Mouse (Mus musculus): Measurements from ENCODE around the gene Slc6a16. TPM values are rescaled to one million over a fixed set of nuclear protein-coding genes. Genes with fewer than 3 reads are reported as not detected.
A peak's percentile ranks its signal among the peaks of the same experiment; 100 is the strongest.

Gene Slc6a16
- polyA plus RNA-seq, 1 experiment: not detected

GRCm38 (mm10) chr7:45193871-45194785, 46.8 kb upstream of the Slc6a16 start:
- Histone ChIP-seq H3K27me3 (ENCODE audit: control insufficient read depth, insufficient read depth, insufficient read length) (peaks cover 5% of the 10 kb centered on the region), H3K79me2 (ENCODE audit: control insufficient read depth, insufficient read depth) (no peaks in the 10 kb centered on the region), H3K4me3 (ENCODE audit: insufficient read depth, poor library complexity, severe bottlenecking) (no peak overlapping the region), H3K79me3 (ENCODE audit: low read depth) (no peaks in the 10 kb centered on the region), H3ac (ENCODE audit: control insufficient read depth, insufficient read length, low read depth) (no peak overlapping the region), H3K36me3 (ENCODE audit: control insufficient read depth, insufficient read depth) (no peaks in the 10 kb centered on the region)
- TF ChIP-seq CTCF (IDR thresholded peaks at IDR 0.05; ENCODE audit: control insufficient read depth, insufficient read depth, insufficient read length) (no peak), MYOD1 (IDR thresholded peaks at IDR 0.05; ENCODE audit: control insufficient read depth, insufficient read length, low read depth) (no peak), CEBPB (IDR thresholded peaks at IDR 0.05; ENCODE audit: low read depth) (no peak), MYOG (IDR thresholded peaks at IDR 0.05; ENCODE audit: control insufficient read depth, extremely low read depth, insufficient read length) (no peak)

- no peak overlapping the region for H3ac ChIP-seq (ENCODE audit: control insufficient read depth, insufficient read length, low read depth)
- no peaks in the 10 kb centered on the region for H3K79me3 ChIP-seq (ENCODE audit: low read depth)
- TF ChIP-seq MYOG (IDR thresholded peaks at IDR 0.05; ENCODE audit: control insufficient read depth, extremely low read depth, insufficient read length): no peak
- no peak for TF ChIP-seq USF1 (IDR thresholded peaks at IDR 0.05; ENCODE audit: low read depth)
- TF ChIP-seq CTCF (IDR thresholded peaks at IDR 0.05; ENCODE audit: control insufficient read depth, insufficient read depth, insufficient read length): no peak
- no peak for TF ChIP-seq MAX (IDR thresholded peaks at IDR 0.05)
- no peak for TF ChIP-seq CEBPB (IDR thresholded peaks at IDR 0.05; ENCODE audit: low read depth)
- TF ChIP-seq MYOD1 (IDR thresholded peaks at IDR 0.05; ENCODE audit: control insufficient read depth, insufficient read length, low read depth): no peak
- TF ChIP-seq FOSL1 (IDR thresholded peaks at IDR 0.05; ENCODE audit: insufficient read depth, low read length, poor library complexity, severe bottlenecking): no peak
- no peaks in the 10 kb centered on the region for H3K79me2 ChIP-seq (ENCODE audit: control insufficient read depth, insufficient read depth)
- H3K36me3 ChIP-seq (ENCODE audit: control insufficient read depth, insufficient read depth): no peaks in the 10 kb centered on the region
- H3K27me3 ChIP-seq (ENCODE audit: control insufficient read depth, insufficient read depth, insufficient read length): peaks cover 9% of the 10 kb centered on the region
- no peak overlapping the region for H3K4me3 ChIP-seq (ENCODE audit: insufficient read depth, poor library complexity, severe bottlenecking)
Measured at GRCm38 (mm10) chr7:45195341-45196175, 45.3 kb upstream of the Slc6a16 start.

- Histone ChIP-seq H3K36me3 (ENCODE audit: control insufficient read depth, insufficient read depth) (no peaks in the 10 kb centered on the region), H3K27me3 (ENCODE audit: control insufficient read depth, insufficient read depth, insufficient read length) (peaks cover 9% of the 10 kb centered on the region)
Measured at GRCm38 (mm10) chr7:45196176-45196535, 44.7 kb upstream of the Slc6a16 start.

DNA sequence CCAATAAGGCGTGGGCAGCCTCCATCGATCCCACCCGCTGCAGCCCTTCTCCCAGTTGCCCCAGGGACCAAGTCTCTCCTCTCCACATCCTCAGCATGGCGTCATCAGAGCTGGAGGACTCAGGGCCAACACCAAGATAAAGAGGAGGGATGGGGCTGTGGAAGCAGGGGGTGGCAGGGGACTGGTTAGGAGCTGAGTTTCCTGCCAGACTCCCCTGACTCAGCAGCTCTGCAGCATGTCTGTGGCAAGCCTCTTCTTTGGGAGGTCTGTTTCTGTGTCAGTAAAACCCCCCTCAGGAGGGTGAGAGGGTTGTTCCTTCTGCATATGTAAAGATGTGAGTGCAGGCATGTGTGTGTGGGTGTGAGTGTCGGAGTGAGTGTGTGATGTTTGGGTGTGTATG, 43.9 kb upstream of the Slc6a16 start:
- Histone ChIP-seq H3K79me2 (ENCODE audit: control insufficient read depth, insufficient read depth) (no peaks in the 10 kb centered on the region), H3K79me3 (ENCODE audit: low read depth) (no peaks in the 10 kb centered on the region), H3K27me3 (ENCODE audit: control insufficient read depth, insufficient read depth, insufficient read length) (peaks cover 9% of the 10 kb centered on the region)

More at GRCm38 (mm10) chr7:45196176-45196535, 44.7 kb upstream of the Slc6a16 start:
- no peak overlapping the region for H3K4me3 ChIP-seq (ENCODE audit: insufficient read depth, poor library complexity, severe bottlenecking)
- no peak overlapping the region for H3ac ChIP-seq (ENCODE audit: control insufficient read depth, insufficient read length, low read depth)
- TF ChIP-seq MYOD1 (IDR thresholded peaks at IDR 0.05; ENCODE audit: control insufficient read depth, insufficient read length, low read depth) (no peak), CEBPB (IDR thresholded peaks at IDR 0.05; ENCODE audit: low read depth) (no peak), FOSL1 (IDR thresholded peaks at IDR 0.05; ENCODE audit: insufficient read depth, low read length, poor library complexity, severe bottlenecking) (no peak), MYOG (IDR thresholded peaks at IDR 0.05; ENCODE audit: control insufficient read depth, extremely low read depth, insufficient read length) (no peak), USF1 (IDR thresholded peaks at IDR 0.05; ENCODE audit: low read depth) (no peak), CTCF (IDR thresholded peaks at IDR 0.05; ENCODE audit: control insufficient read depth, insufficient read depth, insufficient read length) (no peak), MAX (IDR thresholded peaks at IDR 0.05) (no peak)
- H3K79me2 ChIP-seq (ENCODE audit: control insufficient read depth, insufficient read depth): no peaks in the 10 kb centered on the region
- no peaks in the 10 kb centered on the region for H3K79me3 ChIP-seq (ENCODE audit: low read depth)

DNA sequence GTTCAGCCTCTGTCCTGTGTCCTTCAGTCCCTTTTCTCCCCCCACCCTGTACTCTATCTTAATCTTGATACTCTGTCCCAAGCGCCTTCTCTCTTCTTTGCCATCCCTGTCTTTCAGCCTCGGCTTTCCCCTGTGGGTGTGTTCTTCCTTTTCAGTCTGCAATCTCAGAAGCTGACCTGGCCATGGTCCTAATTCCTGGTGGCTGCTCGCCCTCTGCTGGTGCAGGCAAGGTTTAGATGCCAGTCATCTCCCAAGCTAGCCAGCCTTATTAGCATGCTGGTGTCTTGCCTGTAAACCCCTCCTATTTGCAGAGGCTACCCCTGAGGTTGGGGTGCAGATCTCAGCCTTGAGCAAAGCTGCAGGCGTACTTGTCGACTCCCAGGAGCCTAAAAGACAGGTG, 42.5 kb upstream of the Slc6a16 start:
- peak; percentile 88 for TF ChIP-seq CTCF (IDR thresholded peaks at IDR 0.05; ENCODE audit: control insufficient read depth, insufficient read depth, insufficient read length)
- no peak for TF ChIP-seq USF1 (IDR thresholded peaks at IDR 0.05; ENCODE audit: low read depth)
- Histone ChIP-seq H3K36me3 (ENCODE audit: control insufficient read depth, insufficient read depth) (no peaks in the 10 kb centered on the region), H3K79me2 (ENCODE audit: control insufficient read depth, insufficient read depth) (no peaks in the 10 kb centered on the region), H3K4me3 (ENCODE audit: insufficient read depth, poor library complexity, severe bottlenecking) (no peak overlapping the region), H3K27me3 (ENCODE audit: control insufficient read depth, insufficient read depth, insufficient read length) (peaks cover 9% of the 10 kb centered on the region), H3K79me3 (ENCODE audit: low read depth) (no peaks in the 10 kb centered on the region), H3ac (ENCODE audit: control insufficient read depth, insufficient read length, low read depth) (no peak overlapping the region)

More for the DNA sequence above, 43.9 kb upstream of the Slc6a16 start:
- H3K4me3 ChIP-seq (ENCODE audit: insufficient read depth, poor library complexity, severe bottlenecking): no peak overlapping the region
- H3ac ChIP-seq (ENCODE audit: control insufficient read depth, insufficient read length, low read depth): no peak overlapping the region
- TF ChIP-seq CEBPB (IDR thresholded peaks at IDR 0.05; ENCODE audit: low read depth) (no peak), CTCF (IDR thresholded peaks at IDR 0.05; ENCODE audit: control insufficient read depth, insufficient read depth, insufficient read length) (no peak), MYOG (IDR thresholded peaks at IDR 0.05; ENCODE audit: control insufficient read depth, extremely low read depth, insufficient read length) (no peak), USF1 (IDR thresholded peaks at IDR 0.05; ENCODE audit: low read depth) (no peak), MYOD1 (IDR thresholded peaks at IDR 0.05; ENCODE audit: control insufficient read depth, insufficient read length, low read depth) (no peak), FOSL1 (IDR thresholded peaks at IDR 0.05; ENCODE audit: insufficient read depth, low read length, poor library complexity, severe bottlenecking) (no peak), MAX (IDR thresholded peaks at IDR 0.05) (no peak)
- H3K36me3 ChIP-seq (ENCODE audit: control insufficient read depth, insufficient read depth): no peaks in the 10 kb centered on the region
